Mouse (Mus musculus) adrenal gland, postnatal 14 days (tissue): ENCODE measurements around the gene Ccdc120. TPM values are rescaled to one million over a fixed set of nuclear protein-coding genes. Genes with fewer than 3 reads are reported as not detected.

Source experiments
- DNase-seq: peaks from one replicate; pipeline ENCODE4 v3.0.0; 2021; ENCODE audit warnings: mixed read lengths
- total RNA-seq: library from RNA; stranded (reverse); gene quantifications from 2 replicates; pipeline ENCODE4 v1.2.3, GENCODE M21; 2021

The Ccdc120 gene
- total RNA-seq, 1 experiment from 2014 or later: 4.2 TPM

GRCm38 (mm10) chrX:7692862-7693261, 57.8 kb downstream of the Ccdc120 start:
- DNase-seq: no peak

GRCm38 (mm10) chrX:7690486-7690885, 60.2 kb downstream of the Ccdc120 start:
- DNase-seq: no peak

- DNase-seq: no peak
These were observed 62.4 kb downstream of the Ccdc120 start for GRCm38 (mm10) chrX:7688321-7688720.

Other genes starting within 250 kb of the Ccdc120 start
- gene Foxp3, start 177.3 kb downstream of the Ccdc120 start, total RNA-seq: 0.48 and 1.1 TPM in 2 replicates
- gene Ppp1r3f, start 176.6 kb downstream of the Ccdc120 start, total RNA-seq: 3.0 and 4.1 TPM in 2 replicates
- 17.7 and 20.7 TPM in 2 replicates for gene Ccdc22, start 145.4 kb downstream of the Ccdc120 start, total RNA-seq
- not detected in 2 replicates for gene Cacna1f, start 143.8 kb downstream of the Ccdc120 start, total RNA-seq
- 41.0 and 57.2 TPM in 2 replicates for gene Syp, start 112.4 kb downstream of the Ccdc120 start, total RNA-seq
- 16.0 and 19.8 TPM in 2 replicates for gene Prickle3, start 93.6 kb downstream of the Ccdc120 start, total RNA-seq
- 75.2 and 76.6 TPM in 2 replicates for gene Plp2, start 79.5 kb downstream of the Ccdc120 start, total RNA-seq
- 4.2 and 5.1 TPM in 2 replicates for gene Magix, start 69.7 kb downstream of the Ccdc120 start, total RNA-seq
- gene Gpkow, start 53.8 kb downstream of the Ccdc120 start, total RNA-seq: 45.4 and 47.9 TPM in 2 replicates
- 51.1 and 57.3 TPM in 2 replicates for gene Wdr45, start 36.6 kb downstream of the Ccdc120 start, total RNA-seq
- 0.52 TPM in 1 of 2 replicates, not detected in the other for gene Gm45208, start 28.7 kb downstream of the Ccdc120 start, total RNA-seq
- 11.1 and 11.8 TPM in 2 replicates for gene Praf2, start 22.5 kb downstream of the Ccdc120 start, total RNA-seq
- gene Tfe3, start 11.7 kb upstream of the Ccdc120 start, total RNA-seq: 41.0 and 45.4 TPM in 2 replicates
- gene Gripap1, start 38.9 kb upstream of the Ccdc120 start, total RNA-seq: 49.0 and 56.4 TPM in 2 replicates
- gene Kcnd1, start 71.4 kb upstream of the Ccdc120 start, total RNA-seq: 0.93 and 1.3 TPM in 2 replicates
- 62.4 and 64.8 TPM in 2 replicates for gene Otud5, start 90.5 kb upstream of the Ccdc120 start, total RNA-seq
- gene Pim2, start 127.4 kb upstream of the Ccdc120 start, total RNA-seq: 7.4 and 9.8 TPM in 2 replicates
- 33.4 and 38.0 TPM in 2 replicates for gene Slc35a2, start 133.1 kb upstream of the Ccdc120 start, total RNA-seq
- 94.6 and 98.0 TPM in 2 replicates for gene Pqbp1, start 148.4 kb upstream of the Ccdc120 start, total RNA-seq
- gene Timm17b, start 148.5 kb upstream of the Ccdc120 start, total RNA-seq: 83.5 and 99.8 TPM in 2 replicates
- not detected in 2 replicates for gene Gm10491, start 156.9 kb upstream of the Ccdc120 start, total RNA-seq
- gene Gm10490, start 158.6 kb upstream of the Ccdc120 start, total RNA-seq: not detected in 2 replicates
- gene Pcsk1n, start 168.9 kb upstream of the Ccdc120 start, total RNA-seq: 40.3 and 50.2 TPM in 2 replicates
- gene Eras, start 177.7 kb upstream of the Ccdc120 start, total RNA-seq: not detected in 2 replicates
- gene Hdac6, start 197.0 kb upstream of the Ccdc120 start, total RNA-seq: 18.1 and 18.2 TPM in 2 replicates
- gene Gata1, start 227.2 kb upstream of the Ccdc120 start, total RNA-seq: 0.38 and 2.5 TPM in 2 replicates